Mouse (Mus musculus): Measurements from ENCODE around the gene Lin52.

DNA sequence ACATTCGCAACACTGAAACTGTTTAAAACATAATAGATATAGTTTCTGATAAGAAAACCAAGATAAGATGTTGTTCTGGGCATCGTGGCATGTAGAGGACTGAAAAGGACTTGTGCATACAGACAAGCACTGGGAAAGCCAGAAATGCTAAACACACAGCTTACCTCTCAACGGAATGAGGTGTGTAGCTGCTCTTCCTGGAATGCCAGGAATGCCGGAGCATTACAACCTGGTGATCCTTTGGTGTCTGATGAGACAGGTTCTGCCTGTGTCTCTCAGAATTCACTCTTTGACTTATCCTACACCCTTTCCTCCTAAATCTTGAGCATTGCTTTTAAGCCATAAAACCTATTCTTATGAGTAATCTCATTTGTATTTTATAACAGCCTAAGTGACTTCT lies 8.7 kb upstream of the Lin52 start:
- TF ChIP-seq CTCF (IDR thresholded peaks at IDR 0.05) (no peak), EP300 (IDR thresholded peaks at IDR 0.05) (no peak)
